Mouse (Mus musculus): ENCODE measurements around the gene Lpo.
"Not testable (repeated sequence)": the region's sequence is repeated elsewhere in the genome, so short reads cannot be mapped to it uniquely, and the experiment has no call there.

Lpo gene

DNA sequence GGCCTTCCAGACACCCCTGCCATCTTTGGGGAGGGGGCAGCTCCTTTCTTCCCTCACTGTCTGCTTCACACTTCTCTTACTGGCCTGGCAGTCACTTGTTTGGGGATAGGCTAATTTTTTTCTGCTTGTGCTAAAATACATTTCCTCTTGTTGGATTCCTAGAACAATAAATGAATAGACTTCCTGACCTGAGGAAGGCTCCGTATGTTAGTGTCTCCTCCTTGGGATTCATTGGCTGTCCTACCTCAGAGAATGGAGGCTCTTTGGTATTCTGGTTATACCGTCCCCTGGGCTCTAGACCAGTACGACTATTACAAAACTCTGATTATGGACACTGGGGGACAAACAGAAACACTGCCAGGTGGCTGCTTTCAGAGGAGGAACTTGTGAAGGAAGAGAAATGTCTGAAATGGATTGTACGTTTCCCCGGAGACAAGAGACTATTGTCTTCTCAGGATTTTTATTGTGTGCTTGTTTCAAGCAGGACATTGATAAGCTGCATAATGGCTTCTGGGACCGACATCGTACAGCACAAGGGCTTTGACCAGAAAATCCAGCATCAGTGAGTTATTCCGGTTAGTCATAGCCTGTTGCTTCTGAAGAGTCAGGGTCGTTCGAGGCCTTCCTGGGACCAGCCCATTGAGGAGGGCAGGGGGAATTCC, at the start of gene Lpo:
Gene Lpo (minus strand): TSS at position 51 of the 662 bp plus-strand sequence.
- no peak for DNase-seq (ENCODE audit: low spot score in 2 of 2)

DNA sequence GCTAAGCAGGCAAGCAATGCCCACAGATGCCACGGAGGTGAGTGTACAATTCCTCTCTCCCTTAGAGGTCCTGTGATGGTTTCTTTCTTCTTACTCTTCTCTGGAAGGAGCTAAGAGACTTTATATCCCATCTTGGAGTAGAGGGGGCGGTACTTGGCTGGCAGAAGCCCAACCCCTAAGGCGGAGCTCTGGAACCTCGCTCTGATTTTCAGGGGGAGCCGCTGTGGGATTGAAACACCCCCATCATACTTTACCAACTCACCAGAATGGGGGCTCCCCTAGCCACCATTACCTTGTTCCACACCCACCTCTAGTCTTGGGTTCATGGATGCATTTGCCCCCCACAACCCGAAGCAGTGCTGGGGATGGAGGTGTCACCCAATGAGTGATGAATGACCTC, 47.3 kb upstream of the Lpo start, which contains the start of gene Epx:
Gene Epx (minus strand): TSS at position 101 of the 400 bp plus-strand sequence.
- DNase-seq (ENCODE audit: low spot score in 2 of 2): no peak

DNA sequence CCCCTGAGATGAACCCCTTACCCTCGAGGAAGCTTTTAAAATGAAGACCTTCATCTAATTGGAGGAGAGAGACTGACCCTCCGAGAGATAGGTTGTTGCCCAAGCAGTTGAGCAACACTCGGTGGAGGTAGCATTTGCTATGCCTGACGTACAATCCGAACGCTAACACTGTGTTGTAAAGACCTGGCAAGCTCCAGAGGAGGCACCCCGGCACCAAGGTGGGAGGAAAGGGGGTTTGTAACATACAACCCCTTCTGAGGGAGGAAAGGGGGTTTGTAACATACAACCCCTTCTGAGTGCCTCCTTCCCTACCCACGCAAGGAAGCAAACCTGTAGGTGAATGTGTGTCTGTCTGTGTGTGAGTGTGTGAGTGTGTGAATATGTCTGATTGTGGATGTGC, 43.7 kb upstream of the Lpo start:
- no peak for DNase-seq (ENCODE audit: low spot score in 2 of 2)

DNA sequence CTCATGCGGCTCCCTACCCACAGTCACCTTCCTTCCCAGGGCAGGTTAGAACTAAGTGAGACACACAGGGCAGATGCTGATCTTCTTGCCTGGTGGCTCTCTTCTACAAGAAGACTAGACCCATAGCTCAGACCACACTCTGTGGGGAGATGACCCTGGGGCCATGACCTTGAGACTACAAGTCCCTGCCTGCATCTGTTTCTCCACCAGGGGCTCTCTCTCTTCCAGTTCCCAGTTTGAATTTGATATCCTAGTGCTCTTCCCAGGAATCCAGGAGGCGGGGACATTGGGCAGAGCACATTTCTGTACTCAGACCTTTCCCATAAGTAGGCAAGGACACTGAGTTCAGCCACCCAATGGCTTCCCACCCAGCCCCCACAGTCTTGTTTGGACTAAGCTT, 42.0 kb upstream of the Lpo start:
- DNase-seq (ENCODE audit: low spot score in 2 of 2): no peak

- DNase-seq (ENCODE audit: low spot score in 2 of 2): not testable (repeated sequence)
These were observed 38.8 kb upstream of the Lpo start for GRCm38 (mm10) chr11:87866891-87867290.

- no peak for DNase-seq (ENCODE audit: low spot score in 2 of 2)
These were observed 34.7 kb upstream of the Lpo start for GRCm38 (mm10) chr11:87862805-87863204.

DNA sequence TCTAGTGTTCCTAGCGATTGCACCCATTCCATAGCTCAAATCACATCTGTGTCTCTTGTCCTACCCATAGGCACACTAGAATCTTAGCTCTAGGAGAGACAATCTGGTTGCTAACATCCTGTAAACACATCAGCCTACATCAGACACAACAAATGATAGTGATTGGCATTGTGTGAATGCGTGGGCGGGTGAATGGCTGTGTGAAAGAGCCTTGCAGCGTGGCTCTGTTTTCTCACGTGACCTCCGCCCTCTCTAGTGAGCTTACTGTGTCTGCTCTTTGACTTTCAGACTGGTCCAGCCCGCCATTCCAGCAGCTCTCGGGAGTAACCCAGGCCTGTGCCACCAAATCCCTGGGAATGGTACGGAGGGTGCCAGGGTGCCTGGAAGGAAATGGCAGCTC, 32.3 kb upstream of the Lpo start:
- no peak for DNase-seq (ENCODE audit: low spot score in 2 of 2)

DNA sequence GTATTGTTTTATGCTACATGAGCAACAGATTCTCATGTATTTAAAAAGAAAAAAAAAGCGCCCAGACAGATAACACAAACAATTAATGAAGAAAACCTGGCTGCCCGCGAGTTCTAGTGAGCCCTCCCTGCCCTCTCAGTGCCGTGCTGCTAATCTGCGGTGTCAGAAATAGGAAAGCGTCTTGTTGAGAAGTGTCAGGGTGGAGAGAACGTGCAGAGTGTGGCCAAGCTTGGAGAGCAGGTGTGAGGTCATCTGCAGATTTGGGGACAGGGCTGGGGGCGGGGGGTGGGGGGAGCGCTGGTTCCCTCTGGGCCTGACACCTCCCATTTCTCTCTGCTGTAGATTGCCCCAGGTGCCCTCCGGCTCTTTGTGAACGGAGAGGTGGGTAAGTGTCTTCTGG, 31.2 kb upstream of the Lpo start:
- DNase-seq (ENCODE audit: low spot score in 2 of 2): no peak

- no peak for DNase-seq (ENCODE audit: low spot score in 2 of 2)
These were observed 26.5 kb upstream of the Lpo start for GRCm38 (mm10) chr11:87854550-87854949.

GRCm38 (mm10) chr11:87853597-87853954, 25.5 kb upstream of the Lpo start:
- no peak for DNase-seq (ENCODE audit: low spot score in 2 of 2)

DNA sequence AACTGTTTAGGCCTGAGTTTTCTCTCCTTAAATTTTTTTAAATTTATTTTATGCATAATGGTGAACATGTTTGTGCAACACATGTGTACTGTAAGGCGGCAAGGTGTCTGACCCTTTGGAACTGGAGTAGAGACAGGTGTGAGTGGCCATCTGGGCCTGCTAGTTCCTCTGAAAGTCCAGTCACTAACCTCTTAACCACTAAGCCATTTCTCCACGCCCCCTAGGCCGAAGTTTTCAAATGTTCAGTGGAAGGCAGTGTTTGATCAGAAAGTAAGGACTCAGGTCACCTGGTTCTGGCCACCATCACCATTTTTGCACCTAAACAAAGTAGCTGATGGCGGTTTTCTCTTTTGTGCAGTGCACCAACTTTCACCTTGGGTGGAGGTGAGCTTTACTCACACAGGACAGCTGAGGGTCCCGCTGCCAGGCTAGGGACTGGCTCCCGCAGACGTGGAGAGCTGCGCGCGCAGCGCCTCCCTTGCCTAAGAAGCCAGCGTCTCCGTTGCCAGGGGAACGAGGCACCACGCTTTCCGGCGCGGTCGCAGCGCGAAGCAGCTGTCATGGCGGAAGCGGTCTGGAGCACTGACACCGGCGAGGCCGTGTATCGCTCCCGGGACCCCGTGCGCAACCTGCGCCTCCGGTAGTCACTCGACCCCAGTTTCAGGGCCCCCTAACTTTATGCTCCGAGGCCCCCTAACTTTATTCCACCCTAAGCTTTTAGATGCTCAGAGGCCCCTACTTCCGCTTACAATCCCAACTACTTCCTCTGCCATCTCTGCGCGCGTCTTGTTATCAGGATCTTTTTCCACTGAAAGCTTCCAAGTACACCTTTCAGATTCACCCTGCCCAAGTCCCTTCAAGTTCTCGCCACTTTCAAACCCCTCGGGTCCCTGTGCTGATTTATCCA, 24.9 kb upstream of the Lpo start, which contains the start of gene Mks1:
Gene Mks1 (plus strand): TSS at position 526 of the 907 bp plus-strand sequence.
- DNase-seq (ENCODE audit: low spot score in 2 of 2): peak; percentile 64 to 78

- no peak for DNase-seq (ENCODE audit: low spot score in 2 of 2)
These were observed 19.8 kb upstream of the Lpo start for GRCm38 (mm10) chr11:87847884-87848283.

GRCm38 (mm10) chr11:87846968-87847600, 19.0 kb upstream of the Lpo start:
- DNase-seq (ENCODE audit: low spot score in 2 of 2): no peak

DNA sequence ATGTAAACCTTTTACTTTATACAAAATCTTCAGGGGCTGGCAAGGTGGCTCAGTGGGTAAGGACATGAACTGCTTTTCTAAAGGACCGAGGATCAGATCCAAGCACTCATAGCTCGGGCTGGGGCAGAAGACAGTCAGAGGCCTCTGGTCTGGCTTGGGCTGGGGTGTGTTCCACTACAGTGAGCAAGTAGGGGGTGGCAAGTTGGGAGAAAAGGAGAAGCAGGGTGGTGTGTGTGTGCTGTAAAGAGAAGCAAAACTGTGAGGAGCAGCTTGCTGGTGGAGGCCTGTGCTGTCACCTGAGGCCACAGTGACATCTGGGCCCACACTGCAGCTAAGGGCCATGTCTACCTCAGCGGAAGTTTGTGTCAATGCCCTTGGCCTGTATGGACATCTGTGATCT, 13.3 kb upstream of the Lpo start:
- no peak for DNase-seq (ENCODE audit: low spot score in 2 of 2)

DNA sequence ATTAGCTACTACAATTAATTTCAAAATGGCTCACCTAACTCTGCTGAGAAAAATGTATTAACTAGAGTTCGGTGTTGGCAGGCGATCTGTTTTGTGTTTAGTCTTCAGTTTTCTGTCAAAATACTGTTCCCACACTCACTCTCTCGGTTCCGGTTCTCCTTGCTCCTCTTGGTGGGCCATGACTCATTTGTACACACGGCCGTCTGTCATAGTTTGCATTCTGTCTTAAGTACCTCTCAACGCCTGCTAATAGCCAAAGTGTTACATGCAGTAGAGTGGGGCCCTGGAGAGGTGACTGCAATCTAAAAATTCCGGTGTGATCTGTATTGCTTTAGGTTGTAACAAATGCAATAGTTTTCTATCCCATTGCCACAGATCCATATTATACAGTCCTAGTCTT, 12.6 kb upstream of the Lpo start:
- DNase-seq (ENCODE audit: low spot score in 2 of 2): no peak

GRCm38 (mm10) chr11:87821502-87821901, 6.6 kb downstream of the Lpo start:
- DNase-seq (ENCODE audit: low spot score in 2 of 2): no peak

DNA sequence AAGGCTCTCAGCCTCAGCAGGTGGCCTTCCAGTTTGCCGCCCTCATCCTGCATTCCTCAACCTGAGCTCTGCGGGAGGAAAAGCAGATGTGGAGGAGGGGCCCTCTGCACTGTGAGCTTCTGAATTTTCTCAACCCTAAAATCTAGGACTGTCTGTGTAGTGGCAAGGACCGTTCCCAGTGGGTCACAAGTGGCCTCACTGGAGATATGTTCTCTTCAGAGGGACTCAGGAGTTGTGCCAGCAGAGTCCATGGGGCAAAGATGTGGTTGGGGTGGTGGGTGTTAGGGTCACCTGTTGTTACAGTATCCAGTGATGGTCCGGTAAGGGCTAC, 10.7 kb downstream of the Lpo start:
- DNase-seq (ENCODE audit: low spot score in 2 of 2): no peak

DNA sequence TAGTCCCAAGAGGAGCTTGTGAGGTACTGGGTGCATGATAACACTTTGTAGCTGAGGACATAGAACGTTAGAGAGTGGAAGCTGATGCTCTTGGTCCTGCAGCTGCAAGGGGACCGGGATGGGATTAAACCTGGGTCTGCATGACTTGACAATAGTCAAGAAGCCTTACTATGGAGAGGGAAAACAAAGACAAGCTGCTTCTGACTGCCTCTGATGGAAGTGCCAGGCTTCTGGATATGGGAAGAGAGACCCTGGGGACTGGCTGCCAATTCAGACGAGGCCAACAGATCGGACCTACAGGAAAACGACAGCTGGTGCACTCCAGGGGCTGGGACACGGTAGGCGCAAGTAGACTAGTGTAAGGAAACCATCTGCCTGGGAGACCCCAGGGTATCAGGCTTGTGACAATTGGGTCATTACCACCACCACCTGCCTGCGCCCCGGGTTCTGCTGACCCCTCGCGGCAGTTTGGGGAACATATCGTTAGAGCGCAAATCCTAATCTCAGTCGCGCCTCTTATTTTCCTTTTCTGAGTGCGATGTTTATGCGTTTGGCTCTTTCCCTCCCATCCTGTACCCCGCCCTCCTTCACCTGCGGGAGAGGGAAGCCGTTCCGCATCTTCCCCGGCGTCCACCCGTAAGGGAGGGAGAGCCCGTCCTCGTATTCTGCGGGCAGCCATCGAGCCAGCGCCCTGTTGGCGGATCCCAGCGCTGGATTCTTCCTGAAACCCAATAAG, 11.2 kb downstream of the Lpo start:
- peak in 1 of 2 experiments; percentile 21 for DNase-seq (ENCODE audit: low spot score in 2 of 2)

GRCm38 (mm10) chr11:87814831-87815230, 13.3 kb downstream of the Lpo start:
- DNase-seq (ENCODE audit: low spot score in 2 of 2): no peak

DNA sequence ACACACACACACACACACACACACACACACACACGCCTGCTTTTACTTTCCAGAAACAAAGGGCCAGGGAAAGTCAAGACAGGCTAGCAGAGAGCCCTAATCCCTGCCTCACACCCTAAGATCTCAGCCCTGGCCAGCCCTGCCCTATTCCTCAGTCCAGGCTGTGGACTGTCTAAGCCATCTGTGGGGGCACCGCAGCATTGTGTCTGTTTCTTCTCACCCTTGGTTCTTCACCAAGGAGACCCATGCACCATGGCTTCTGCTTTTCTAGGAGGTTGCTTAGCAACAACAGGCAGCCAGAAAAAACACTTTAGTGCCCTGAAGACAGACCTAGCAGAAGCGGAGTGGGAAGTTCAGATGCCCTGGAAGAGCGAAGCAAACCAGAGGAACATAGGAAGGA, 16.7 kb downstream of the Lpo start:
- DNase-seq (ENCODE audit: low spot score in 2 of 2): no peak

GRCm38 (mm10) chr11:87808236-87808635, 19.9 kb downstream of the Lpo start:
- DNase-seq (ENCODE audit: low spot score in 2 of 2): no peak

DNA sequence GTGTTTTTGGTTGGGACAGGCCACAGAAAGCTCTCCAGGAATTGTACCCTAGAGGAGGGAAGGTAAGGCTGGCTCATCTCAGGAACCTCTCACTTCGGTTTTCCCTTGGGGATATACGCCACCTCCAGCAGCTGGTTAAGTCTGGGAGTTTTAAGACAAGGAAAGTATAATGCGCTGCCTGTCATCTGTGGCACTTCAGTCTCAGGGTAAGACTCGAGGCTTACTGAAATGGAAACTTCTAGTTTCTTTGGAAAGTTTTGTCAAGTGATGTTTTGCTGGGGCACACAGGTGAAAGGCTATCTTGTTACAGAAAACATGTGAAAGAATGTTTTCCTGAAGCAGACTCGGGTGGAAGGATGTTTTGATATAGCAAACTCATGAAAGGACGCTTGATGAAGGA, 20.7 kb downstream of the Lpo start:
- DNase-seq (ENCODE audit: low spot score in 2 of 2): no peak
